Mouse (Mus musculus): Measurements from ENCODE around the gene Gm8267.
"Not testable (repeated sequence)": the region's sequence is repeated elsewhere in the genome, so short reads cannot be mapped to it uniquely, and the experiment has no call there.

DNA sequence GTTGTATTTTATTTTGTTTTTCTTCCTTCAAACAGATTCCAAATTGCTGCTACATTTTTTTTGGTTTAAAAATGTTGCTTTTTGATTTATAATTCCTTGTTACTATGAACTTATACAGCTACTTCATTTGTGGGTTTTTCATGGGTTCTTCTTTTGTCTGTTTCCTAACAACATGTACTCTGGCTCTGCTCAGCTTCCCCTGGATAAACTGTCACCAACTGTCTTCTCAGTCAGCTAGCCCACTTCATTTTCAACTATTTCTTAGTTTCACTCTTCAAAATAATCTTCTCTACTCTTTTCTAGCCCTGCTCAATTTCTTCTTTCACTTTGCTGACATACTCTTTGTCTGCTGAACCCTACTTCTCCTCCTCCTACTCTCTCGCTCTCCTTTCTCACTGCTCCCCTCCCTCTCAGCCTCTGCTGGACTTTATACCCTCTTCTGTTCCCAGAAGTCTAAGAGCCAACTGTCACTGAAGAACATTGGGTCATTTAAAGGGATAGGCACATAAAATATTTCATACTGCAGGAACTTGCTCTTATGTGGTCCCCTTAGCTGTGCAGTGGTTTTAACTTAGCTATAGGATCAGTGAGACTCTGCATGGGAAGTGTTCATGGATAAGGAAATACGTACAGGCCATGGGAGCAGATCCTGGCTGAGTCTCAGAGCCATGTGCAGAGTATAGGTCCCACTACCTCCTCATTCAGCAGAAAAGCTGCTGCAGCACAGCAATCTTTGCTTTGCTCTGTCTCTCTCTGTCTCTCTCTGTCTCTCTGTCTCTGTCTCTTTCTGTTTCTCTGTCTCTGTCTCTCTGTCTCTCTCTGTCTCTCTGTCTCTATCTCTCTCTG is 39.6 kb upstream of the Gm8267 start:
- TF ChIP-seq GATA1 (IDR thresholded peaks at IDR 0.05; ENCODE audit: borderline replicate concordance, low read length); CTCF (IDR thresholded peaks at IDR 0.05; ENCODE audit: low read depth, low read length); TAL1 (conservative IDR thresholded peaks at IDR 0.05; ENCODE audit: low read depth, low read length): not testable (repeated sequence)

Data from G1E (cell line).